Mouse (Mus musculus) stomach, embryonic 14.5 days (tissue): ENCODE results near the gene Rtraf. TPM values are rescaled to one million over a fixed set of nuclear protein-coding genes. Genes with fewer than 3 reads are reported as not detected.
A peak's percentile ranks its signal among the peaks of the same experiment; 100 is the strongest.
"Not testable (repeated sequence)": the region's sequence is repeated elsewhere in the genome, so short reads cannot be mapped to it uniquely, and the experiment has no call there.

Source experiments
- ATAC-seq: fragments of 200-750 bp; cut with Nextera tagmentation; 2 replicates; pipeline ENCODE4 v1.8.0; 2017; ENCODE audit warnings: low read depth, moderate TSS enrichment; ENCODE audit not compliant: insufficient number of reproducible peaks, insufficient read depth, low FRiP score
- H3K27ac ChIP-seq: fragments of 300-500 bp; sonication (generic); 2 replicates; pipeline ENCODE4 v1.5.1; 2014; ENCODE audit warnings: mild to moderate bottlenecking, low read length, moderate library complexity, mixed read lengths
- H3K27me3 ChIP-seq: fragments of 300-500 bp; sonication (generic); 2 replicates; pipeline ENCODE4 v1.6.1; 2014; ENCODE audit warnings: low read length, control low read depth, mixed read lengths; ENCODE audit not compliant: control insufficient read depth, insufficient read depth
- H3K36me3 ChIP-seq: fragments of 300-500 bp; sonication (generic); 2 replicates; pipeline ENCODE4 v1.6.1; 2014; ENCODE audit warnings: mild to moderate bottlenecking, control low read depth, low read length, moderate library complexity, mixed read lengths; ENCODE audit not compliant: control insufficient read depth, insufficient read depth
- H3K4me1 ChIP-seq: fragments of 300-500 bp; sonication (generic); 2 replicates; pipeline ENCODE4 v1.6.1; 2014; ENCODE audit warnings: low read length, control low read depth, mixed read lengths; ENCODE audit not compliant: control insufficient read depth, insufficient read depth
- H3K4me2 ChIP-seq: fragments of 300-500 bp; sonication (generic); replicated peaks from 2 replicates; pipeline ENCODE4 v1.6.1; 2014; ENCODE audit warnings: low read depth, low read length, control low read depth
- H3K4me3 ChIP-seq: fragments of 300-500 bp; sonication (generic); 2 replicates; pipeline ENCODE4 v1.5.1; 2014; ENCODE audit warnings: low read depth, low read length, control low read depth
- H3K9ac ChIP-seq: fragments of 300-500 bp; sonication (generic); replicated peaks from 2 replicates; pipeline ENCODE4 v1.6.1; 2014; ENCODE audit warnings: low read depth, mild to moderate bottlenecking, control low read depth, low read length, moderate library complexity, mixed read lengths
- H3K9me3 ChIP-seq: fragments of 300-500 bp; sonication (generic); 2 replicates; pipeline ENCODE4 v1.6.1; 2016; ENCODE audit warnings: low read depth, low read length, control low read depth; ENCODE audit not compliant: control insufficient read depth
- WGBS: fragments of 180-500 bp; shearing (Covaris S2); extraction: QIAGEN DNeasy Blood & Tissue Kit; methylation state at CpG from one replicate; pipeline ENCODE4 v1.1.7; 2014; 5-methylcytosine and 5-hydroxymethylcytosine counted together
- polyA plus RNA-seq: library from polyadenylated mRNA; unstranded; fragments of >200 nt; fragmentation: Nextera tagmentation; extraction: Ambion mirVana; gene quantifications from 2 replicates; pipeline ENCODE4 v1.2.1, GENCODE M21; 2014

Rtraf gene
- polyA plus RNA-seq: 218 and 227 TPM in 2 replicates

DNA sequence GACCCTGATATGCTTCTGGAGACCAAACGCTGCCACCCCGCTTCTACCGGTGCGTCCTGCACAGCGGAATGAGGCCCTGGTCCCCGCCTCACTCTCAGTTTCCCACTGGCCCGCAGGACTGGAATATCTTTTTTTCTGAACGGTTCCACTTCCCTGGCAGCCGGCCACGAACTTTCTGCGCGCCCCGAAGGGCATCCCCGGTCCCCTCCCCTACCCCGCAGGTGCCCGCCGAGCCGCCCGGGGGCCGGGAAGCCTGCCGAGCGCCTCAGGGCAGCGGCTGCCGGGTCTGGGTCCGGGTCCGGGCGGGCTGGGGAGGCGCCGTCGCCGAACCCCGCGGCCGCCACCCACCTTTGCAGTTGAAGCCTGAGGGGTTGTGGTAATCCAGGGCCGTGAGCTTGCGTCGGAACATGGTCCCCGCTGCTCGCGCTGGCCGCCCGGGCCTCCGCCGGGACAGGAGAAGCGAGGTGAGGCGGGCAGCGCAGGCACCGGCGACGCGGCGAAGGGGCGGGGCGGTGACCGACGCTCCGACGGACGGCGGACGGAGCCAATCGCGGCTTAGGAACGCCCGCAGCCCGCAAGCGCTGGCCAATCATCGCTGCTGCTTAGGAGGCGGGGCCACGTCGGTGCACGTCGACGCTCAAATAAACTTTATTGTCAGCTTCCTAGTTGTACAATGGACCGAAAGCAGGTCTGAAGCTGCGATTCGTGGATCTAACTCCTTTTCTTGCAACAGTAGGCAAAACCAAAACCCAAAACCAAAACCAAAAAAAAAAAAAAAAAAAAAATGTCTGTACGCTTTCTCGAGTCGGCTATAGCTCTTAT is at the start of gene Rtraf:
Gene Rtraf, minus strand, starts transcription at position 504 of the 822 bp plus-strand sequence.
- Histone ChIP-seq H3K36me3 (peaks cover 6% of the 10 kb centered on the region; the same call in 1 of the 2 replicates), H3K4me2 (peak within 1 kb of the TSS; percentile 81), H3K4me1 (peaks cover 4% of the 10 kb centered on the region; the same call in 1 of the 2 replicates), H3K9me3 (no peaks in the 10 kb centered on the region), H3K27me3 (no peaks in the 10 kb centered on the region), H3K27ac (peak within 1 kb of the TSS; percentile 75), H3K9ac (peak within 1 kb of the TSS; percentile 88), H3K4me3 (peak within 1 kb of the TSS; percentile 95)
- peak; percentile 99 for ATAC-seq
- WGBS: under 1% methylated on average over 80 of the region's 80 CpGs

DNA sequence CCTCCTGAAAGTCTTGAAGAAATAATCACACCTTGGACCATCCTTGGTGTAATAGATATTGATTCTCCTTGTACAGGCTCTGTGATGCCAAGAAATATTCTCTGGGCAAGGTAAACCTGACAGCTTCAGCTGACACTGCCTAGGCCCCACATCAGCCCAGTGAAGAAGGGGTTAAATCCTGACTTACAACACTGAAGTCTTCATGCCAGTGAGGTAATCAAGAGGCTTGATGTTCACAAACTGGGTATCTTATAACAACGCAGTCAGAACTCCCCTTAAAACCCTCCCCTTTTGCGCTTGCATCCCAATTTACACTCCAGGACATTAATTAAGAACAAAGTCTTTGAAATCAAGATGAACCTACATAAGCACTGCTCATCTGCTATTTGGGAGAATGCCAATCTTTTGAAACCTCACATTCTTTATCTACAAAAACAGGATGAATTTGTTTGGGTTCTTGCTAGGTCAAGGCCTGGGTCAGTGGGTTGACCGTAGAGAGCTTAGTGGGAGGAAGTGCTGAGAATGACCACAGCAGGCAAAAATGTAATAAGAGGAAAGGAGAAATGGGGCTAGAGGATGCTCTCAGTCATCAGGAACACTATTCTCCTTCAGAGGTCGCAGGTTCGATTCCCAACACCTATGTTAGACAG is 43.8 kb upstream of the Rtraf start:
- no peak overlapping the region for H3K4me3 ChIP-seq
- no peaks in the 10 kb centered on the region for H3K4me1 ChIP-seq
- H3K27me3 ChIP-seq: no peaks in the 10 kb centered on the region
- 60% methylated on average over 5 of the region's 5 CpGs for WGBS
- no peak overlapping the region for H3K4me2 ChIP-seq
- no peak overlapping the region for H3K27ac ChIP-seq
- no peak overlapping the region for H3K9ac ChIP-seq
- no peaks in the 10 kb centered on the region for H3K36me3 ChIP-seq
- H3K9me3 ChIP-seq: no peaks in the 10 kb centered on the region
- ATAC-seq: no peak

GRCm38 (mm10) chr14:19865121-19865520 is 41.5 kb upstream of the Rtraf start:
- not testable (repeated sequence) for H3K9ac ChIP-seq, H3K27me3 ChIP-seq, H3K4me3 ChIP-seq, H3K27ac ChIP-seq, H3K4me1 ChIP-seq, H3K9me3 ChIP-seq, H3K4me2 ChIP-seq, H3K36me3 ChIP-seq, ATAC-seq
- WGBS: 86% methylated on average over 9 of the region's 9 CpGs

DNA sequence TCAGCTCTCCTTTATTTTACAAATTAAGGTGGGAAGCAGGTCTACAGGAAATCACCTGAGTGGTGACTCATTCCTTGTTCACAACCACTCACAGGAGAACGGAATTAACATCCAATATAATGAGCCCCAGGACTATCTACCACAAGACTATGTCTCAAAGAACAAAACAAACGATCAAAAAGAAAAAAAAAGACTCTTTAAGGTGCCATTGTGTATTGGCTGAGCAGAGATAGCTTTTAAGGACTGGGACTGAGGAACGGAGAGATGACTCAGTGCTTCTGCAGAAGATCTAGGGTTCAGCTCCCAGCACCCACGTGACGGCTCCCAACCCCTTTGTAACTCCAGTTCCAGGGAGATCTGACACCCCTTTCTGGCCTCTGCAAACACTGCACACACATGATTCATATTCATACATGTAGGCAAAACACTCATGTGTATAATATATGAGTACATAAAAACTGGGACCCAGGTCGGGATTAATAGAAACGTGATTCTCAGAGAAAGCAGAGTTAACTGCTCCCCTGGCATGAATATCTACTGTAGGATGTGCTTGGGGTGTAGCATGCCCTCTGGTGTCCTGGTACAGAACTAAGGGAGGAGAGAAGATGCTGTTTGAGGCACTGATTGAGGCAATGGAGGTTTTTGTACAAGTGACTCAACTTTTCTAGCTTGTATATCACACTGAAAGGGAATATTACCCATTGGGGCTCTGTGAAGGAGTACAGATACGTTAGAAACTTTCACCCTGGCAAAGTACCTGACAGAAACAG is 37.9 kb upstream of the Rtraf start:
- Histone ChIP-seq H3K4me2 (no peak overlapping the region), H3K27ac (no peak overlapping the region), H3K4me3 (no peak overlapping the region), H3K36me3 (no peaks in the 10 kb centered on the region), H3K9ac (no peak overlapping the region), H3K27me3 (no peaks in the 10 kb centered on the region), H3K4me1 (no peaks in the 10 kb centered on the region), H3K9me3 (peaks cover 3% of the 10 kb centered on the region; the same call in 1 of the 2 replicates)
- WGBS: 87% methylated on average over 8 of the region's 8 CpGs
- ATAC-seq: no peak

DNA sequence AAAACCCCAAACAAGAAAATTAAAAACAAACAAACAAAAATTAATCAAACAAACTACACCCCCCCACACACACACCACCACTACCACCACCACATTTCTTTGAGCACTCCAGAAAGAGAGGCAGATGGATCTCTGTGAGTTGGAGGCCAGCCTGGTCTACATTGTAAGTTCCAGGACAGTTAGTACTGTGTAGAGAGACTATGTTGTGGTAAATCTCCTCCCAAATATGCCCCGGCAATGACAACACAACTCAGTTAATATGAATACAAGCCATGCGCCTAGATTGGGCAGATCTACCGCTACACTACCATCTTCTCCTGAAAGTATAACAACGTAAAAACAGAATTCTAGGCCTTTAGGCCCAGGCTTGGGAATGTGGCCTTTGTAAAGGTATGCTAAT is 36.7 kb upstream of the Rtraf start:
- no peak for ATAC-seq

DNA sequence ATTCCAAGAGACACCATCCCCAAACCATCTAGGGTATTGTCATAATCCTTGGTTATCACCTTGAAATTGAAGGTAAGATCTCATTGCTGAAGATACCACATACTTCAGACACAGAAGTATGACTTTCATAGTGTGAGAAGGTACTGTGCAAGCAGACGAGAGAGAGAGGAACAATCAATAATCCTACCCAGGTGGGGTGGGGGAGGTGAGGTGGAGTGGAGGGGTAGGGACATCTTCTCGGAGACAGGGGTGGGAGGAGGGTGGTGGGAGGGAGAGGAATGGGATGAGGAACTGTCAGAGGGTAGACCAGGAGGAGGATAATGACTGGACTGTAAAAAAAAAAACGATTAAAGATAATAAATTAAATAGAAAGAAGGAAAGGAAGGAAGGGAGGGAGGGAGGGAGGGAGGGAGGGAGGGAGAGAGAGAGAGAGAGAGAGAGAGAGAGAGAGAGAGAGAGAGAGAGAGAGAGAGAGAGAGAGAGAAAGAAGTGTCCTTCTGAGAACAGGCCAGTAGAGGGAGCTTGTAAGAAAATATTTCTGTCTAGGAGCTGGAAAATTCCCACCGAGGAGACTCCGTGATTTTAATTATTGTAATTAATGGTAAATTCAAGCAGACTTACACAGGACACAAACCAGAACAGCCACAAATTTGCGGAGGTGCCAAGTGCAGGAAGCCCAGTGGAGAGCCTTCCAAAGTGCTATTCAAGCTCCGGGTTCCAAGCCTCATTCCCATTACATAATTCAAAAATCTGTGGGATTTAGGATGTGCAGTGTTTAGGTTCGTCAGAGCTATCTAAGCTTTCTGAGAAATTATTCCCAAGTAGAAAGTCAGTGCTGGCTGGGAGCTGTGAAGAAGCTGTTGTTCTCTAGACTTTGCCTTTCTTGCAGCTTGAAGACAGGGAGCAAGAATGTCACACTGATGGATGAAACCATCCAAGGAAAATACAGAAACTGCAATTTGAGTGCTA is 35.5 kb upstream of the Rtraf start:
- no peak for ATAC-seq
- Histone ChIP-seq H3K9me3 (peaks cover 3% of the 10 kb centered on the region; the same call in 1 of the 2 replicates), H3K4me2 (no peak overlapping the region), H3K4me1 (no peaks in the 10 kb centered on the region), H3K9ac (no peak overlapping the region), H3K36me3 (no peaks in the 10 kb centered on the region), H3K27ac (no peak overlapping the region), H3K27me3 (no peaks in the 10 kb centered on the region), H3K4me3 (no peak overlapping the region)
- WGBS: 43% methylated on average over 8 of the region's 8 CpGs

More for the DNA sequence above, 36.7 kb upstream of the Rtraf start:
- no peak overlapping the region for H3K9ac ChIP-seq
- H3K4me2 ChIP-seq: no peak overlapping the region
- H3K4me1 ChIP-seq: no peaks in the 10 kb centered on the region
- no peak overlapping the region for H3K4me3 ChIP-seq
- H3K27me3 ChIP-seq: no peaks in the 10 kb centered on the region
- H3K9me3 ChIP-seq: peaks cover 3% of the 10 kb centered on the region; the same call in 1 of the 2 replicates
- 90% methylated on average over 4 of the region's 4 CpGs for WGBS
- H3K36me3 ChIP-seq: no peaks in the 10 kb centered on the region
- H3K27ac ChIP-seq: no peak overlapping the region

DNA sequence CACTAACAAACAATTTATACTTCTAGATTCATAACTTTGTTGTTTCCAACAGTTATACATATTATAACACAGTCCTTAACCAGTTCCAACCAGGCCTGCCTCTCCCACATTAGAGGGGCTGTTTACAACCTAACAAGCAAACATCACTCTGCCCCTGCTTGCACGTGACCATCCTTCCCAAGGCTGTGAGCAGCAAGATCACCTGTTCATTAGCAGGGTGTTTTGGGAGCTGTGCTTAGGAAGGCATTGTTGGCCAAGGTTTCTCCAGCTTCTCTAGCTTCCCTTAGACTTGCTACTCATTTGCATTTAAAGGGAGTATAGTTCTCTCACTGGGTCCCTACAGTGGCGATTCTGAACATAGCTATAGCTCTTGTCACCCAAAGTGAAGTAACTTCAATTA is 34.7 kb upstream of the Rtraf start:
- Histone ChIP-seq H3K27ac (no peak overlapping the region), H3K4me1 (no peaks in the 10 kb centered on the region), H3K4me2 (no peak overlapping the region), H3K9me3 (peaks cover 3% of the 10 kb centered on the region; the same call in 1 of the 2 replicates), H3K9ac (no peak overlapping the region), H3K27me3 (no peaks in the 10 kb centered on the region), H3K36me3 (no peaks in the 10 kb centered on the region), H3K4me3 (no peak overlapping the region)
- no peak for ATAC-seq
- WGBS: 72% methylated on average over 2 of the region's 2 CpGs
